Mouse (Mus musculus) cerebellum, adult 2 months (tissue): ENCODE measurements around the gene Mllt3.

ENCODE experiments used
- CTCF ChIP-seq: fragments of 200-500 bp; IDR thresholded peaks from 2 replicates; pipeline ENCODE4 v1.5.1; 2011; ENCODE audit warnings: low read depth, mild to moderate bottlenecking, control low read depth, low read length, moderate library complexity, borderline replicate concordance; ENCODE audit not compliant: insufficient read depth
- POLR2A ChIP-seq: fragments of 200-500 bp; IDR thresholded peaks from 2 replicates; pipeline ENCODE4 v1.6.1; 2011; ENCODE audit warnings: low read length, control low read depth, borderline replicate concordance; ENCODE audit not compliant: insufficient read depth

DNA sequence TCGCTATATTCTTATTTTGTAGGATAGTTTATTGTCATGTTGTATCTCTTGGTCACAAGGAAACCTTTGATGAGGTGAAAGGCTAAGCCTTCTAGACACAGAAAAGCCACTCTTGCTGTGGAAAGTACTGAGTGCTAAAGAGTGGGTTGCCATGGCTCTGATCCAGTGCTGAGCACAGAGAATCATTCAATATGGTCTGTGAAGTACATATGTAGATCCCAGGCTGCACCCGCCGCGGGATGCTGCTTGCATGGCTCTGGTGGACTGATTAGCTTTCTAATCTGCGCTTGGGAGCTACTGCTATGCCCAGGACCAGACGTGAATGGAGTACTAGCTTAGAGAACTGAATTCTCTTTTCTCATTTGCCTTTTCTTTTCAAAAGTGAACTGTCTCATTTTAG is 154.5 kb downstream of the Mllt3 start:
- TF ChIP-seq CTCF (no peak), POLR2A (no peak)
